Mouse (Mus musculus): Measurements from ENCODE around the gene Ptpn6. TPM values are rescaled to one million over a fixed set of nuclear protein-coding genes. Genes with fewer than 3 reads are reported as not detected.
A peak's percentile ranks its signal among the peaks of the same experiment; 100 is the strongest.
"Not testable (repeated sequence)": the region's sequence is repeated elsewhere in the genome, so short reads cannot be mapped to it uniquely, and the experiment has no call there.

The Ptpn6 gene
- total RNA-seq, 2 experiments from 2014 or later = 4.2 to 8.5 TPM

DNA sequence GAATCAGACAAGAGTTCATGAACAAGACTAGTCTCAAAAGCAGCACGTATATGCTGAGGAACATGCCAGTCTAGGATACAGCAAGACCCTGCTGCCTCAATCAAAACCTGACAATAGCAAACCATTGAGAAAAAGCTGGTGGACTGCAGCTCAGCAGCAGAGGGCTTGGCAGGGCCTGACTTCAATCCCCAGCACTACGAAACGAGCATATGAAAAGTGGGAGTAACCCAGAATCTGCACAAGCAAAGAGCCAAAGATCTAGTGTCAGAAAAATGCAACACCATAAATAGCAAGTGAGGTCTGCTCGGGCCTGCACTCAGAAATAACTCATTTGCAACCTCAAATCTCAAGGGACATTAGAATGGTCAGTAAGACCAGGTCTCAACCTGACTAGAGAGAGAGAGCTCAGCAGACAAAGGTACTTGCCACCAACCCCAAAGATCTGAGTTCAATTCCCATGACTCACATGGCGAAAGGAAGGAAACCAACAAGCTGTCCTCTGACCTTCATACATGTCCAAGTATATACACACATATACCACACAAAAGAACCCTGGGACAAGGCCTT, 32.4 kb downstream of the Ptpn6 start:
- intact Hi-C loops (cut with DNase I) = no loop called here
- no peak for DNase-seq

GRCm38 (mm10) chr6:124704417-124704816, 34.1 kb downstream of the Ptpn6 start:
- intact Hi-C loops (cut with DNase I) = loop anchor here (5.0 kb wide), 2 partner anchors 38 to 42 kb away; partner anchors contain the start of genes Grcc10 and Lpcat3
- DNase-seq = no peak

GRCm38 (mm10) chr6:124703789-124704188, 34.7 kb downstream of the Ptpn6 start:
- intact Hi-C loops (cut with DNase I) = loop anchor here (2.0 to 5.0 kb wide), 4 partner anchors 31 to 55 kb away; partner anchors contain the start of genes Grcc10 and Lpcat3
- DNase-seq = no peak

- DNase-seq = peak; percentile 69 to 78
- intact Hi-C loops (cut with DNase I) = loop anchor here (2.0 to 5.0 kb wide), 4 partner anchors 30 to 56 kb away; partner anchors contain the start of genes Grcc10 and Lpcat3
Measured at GRCm38 (mm10) chr6:124702784-124703103, 35.8 kb downstream of the Ptpn6 start.

GRCm38 (mm10) chr6:124702102-124702783, 36.3 kb downstream of the Ptpn6 start:
- DNase-seq = no peak
- intact Hi-C loops (cut with DNase I) = loop anchor here (2.0 to 5.0 kb wide), 4 partner anchors 29 to 57 kb away; partner anchors contain the start of genes Grcc10 and Lpcat3

GRCm38 (mm10) chr6:124701338-124701737, 37.2 kb downstream of the Ptpn6 start:
- DNase-seq = no peak
- intact Hi-C loops (cut with DNase I) = loop anchor here (5.0 kb wide), 2 partner anchors 39 to 41 kb away; partner anchors contain the start of genes Grcc10 and Lpcat3

DNA sequence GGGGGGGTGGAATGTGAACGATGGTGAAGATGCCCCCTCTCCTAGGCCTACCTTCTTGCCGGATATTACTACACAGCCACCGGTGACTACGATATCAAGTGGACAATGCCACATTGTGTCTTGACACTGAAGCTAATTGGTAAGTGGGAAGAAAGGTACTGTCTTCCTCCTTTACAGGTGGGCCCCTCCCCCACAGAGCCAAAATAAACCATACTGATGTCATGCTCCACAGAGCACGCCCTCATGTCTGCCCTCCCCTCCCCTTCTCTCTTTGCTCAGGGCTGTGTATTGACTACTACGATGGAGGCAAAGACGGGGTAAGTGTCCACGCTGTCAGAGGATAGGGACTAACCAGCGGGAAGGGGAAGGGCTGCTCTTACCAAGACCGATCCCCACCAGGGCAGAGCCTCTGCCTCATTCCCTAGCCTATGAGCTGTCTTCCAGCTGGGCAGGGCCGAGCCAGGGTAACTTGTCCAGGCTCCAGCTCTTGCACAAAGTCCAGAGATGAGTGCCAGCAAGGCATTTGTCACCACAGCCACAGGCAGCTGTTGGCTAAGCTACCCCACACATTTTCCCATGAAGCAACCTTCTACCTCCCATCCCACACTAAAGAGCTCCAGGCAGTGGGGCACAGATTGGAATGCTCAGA, 38.4 kb downstream of the Ptpn6 start:
- intact Hi-C loops (cut with DNase I) = loop anchor here (5.0 kb wide), 2 partner anchors 38 to 42 kb away; partner anchors contain the start of genes Grcc10 and Lpcat3
- DNase-seq = peak; percentile 69 to 80

DNA sequence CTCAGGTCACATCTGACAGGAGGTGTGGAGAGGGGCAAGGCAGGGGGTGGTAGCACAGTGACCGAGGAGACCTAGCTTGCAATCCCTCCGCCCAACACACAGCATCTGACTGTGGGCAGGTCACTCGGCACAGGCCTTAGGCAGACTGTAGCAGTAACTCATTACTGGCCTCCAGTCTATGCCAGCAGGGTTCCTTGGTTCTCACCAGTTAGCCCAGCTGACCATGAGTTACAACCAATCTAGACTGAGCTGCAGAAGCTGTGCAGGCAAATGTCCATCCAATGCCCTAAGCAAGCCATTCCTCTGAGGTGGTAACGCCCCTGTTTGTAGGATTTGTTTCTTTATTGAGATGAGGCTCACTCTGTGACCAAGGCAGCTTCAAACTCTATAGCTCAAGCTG, 39.1 kb downstream of the Ptpn6 start:
- no peak for DNase-seq
- intact Hi-C loops (cut with DNase I) = no loop called here

DNA sequence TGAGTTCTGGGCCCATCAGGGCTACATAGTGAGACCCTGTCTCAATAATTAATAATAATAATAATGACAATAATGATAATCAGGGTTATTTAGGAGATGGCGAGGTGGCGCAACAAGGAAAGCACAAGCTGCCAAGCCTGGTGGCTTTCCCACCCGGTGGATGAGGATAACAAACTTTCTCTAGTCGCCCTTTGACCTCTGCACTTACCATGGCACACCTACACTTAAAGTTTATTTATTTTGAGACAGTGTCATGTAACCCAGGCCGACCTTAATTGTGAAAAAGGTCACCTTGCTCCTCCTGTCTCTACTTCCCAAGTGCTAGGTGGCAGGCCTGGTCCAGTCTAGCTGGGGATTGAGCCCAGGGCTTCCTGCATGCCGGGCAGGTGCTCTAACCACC, 39.8 kb downstream of the Ptpn6 start:
- intact Hi-C loops (cut with DNase I) = no loop called here
- no peak for DNase-seq

DNA sequence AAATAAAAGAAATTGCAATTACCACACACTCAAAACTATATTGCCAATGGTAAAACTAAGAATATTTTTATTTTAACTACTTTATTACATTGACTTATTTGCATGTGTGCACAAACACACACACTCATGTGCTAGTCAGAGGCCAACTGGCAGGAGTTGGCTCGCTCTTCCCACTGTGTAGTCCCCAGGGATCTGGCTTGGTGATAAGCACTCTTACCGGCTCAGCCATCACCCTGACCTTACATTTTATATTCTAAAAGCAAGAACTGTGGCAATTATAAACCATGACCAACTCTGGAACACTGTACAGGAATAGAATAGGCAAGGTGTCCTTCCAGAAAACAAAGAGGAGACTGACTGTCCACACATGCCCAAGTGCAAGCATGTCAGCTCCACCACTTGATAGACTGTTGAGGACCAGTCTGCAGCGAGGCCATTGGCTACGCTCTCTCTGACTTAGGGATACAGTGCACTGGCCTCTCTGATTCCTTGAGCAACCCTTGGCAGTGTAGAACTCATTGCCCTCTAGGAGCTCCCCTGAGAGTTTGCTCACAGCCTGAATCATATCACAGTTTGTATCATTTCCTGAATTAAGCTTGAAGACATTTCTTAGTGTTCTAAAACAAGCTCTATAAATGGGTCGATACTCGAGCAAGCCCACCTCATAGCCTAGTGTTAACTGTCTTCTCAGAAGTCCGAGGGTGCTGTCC, 41.9 kb downstream of the Ptpn6 start:
- intact Hi-C loops (cut with DNase I) = no loop called here
- no peak for DNase-seq

DNA sequence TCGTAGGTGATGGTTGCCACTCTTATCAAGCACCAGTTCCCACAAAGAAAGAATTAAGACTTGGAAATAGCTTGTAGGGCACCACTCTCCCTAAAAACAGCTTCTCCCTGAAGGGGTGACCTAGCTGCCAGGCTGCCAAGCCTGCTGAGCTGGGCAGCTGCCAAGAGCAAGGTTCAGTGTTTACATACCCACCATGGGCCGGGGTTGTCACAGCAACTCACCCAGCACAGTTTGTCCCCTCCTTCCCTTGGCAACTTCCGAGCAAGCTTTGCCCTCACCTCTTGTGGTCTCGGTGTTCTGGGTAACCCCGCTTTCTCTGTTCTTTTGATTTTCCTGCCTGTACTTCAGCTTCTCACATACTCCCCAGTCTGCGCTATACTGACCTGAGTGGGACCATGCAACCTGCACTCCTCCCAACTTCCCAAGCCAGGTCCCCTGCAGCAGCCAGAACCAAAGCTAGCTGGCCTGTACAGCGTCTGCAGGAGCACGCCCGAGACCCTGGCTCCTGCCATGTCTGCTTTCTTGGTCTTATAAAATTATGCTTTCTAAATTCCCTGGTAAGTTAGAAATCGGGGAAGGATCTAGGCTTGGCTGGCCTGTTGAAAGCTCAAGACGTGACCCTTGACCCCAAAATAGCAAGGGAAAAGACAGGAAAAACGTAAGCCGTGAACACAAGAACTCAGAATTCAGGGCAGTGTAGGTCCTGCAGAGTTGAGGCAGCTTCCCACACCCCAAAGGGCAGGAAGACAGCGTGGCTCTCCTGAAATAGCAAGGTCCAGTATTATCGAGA, 44.2 kb downstream of the Ptpn6 start:
- intact Hi-C loops (cut with DNase I) = no loop called here
- peak; percentile 79 to 81 for DNase-seq

GRCm38 (mm10) chr6:124693243-124693981, 45.1 kb downstream of the Ptpn6 start:
- DNase-seq = no peak
- intact Hi-C loops (cut with DNase I) = no loop called here

- DNase-seq = no peak
- intact Hi-C loops (cut with DNase I) = no loop called here
Measured at GRCm38 (mm10) chr6:124690517-124690916, 48.0 kb downstream of the Ptpn6 start.

DNA sequence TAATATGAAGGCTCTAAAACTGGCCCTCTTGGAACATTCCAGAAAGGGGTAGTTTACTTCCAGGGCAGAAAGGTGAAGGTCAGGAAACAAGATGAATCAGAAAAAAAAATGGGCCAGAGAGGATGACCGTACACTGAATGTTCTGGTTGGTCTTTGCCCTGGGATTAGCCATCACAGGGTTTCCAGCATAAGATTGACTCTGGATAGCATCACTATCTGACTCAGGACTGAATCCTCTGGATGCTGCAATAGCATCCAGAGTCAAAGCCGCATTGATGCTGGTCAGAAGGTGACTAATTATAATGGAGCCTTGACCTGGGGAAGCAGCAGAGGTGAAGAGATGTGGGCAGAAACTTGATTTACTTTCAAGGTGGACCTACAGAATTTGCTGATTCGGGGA, 49.5 kb downstream of the Ptpn6 start:
- intact Hi-C loops (cut with DNase I) = no loop called here
- DNase-seq = no peak

DNA sequence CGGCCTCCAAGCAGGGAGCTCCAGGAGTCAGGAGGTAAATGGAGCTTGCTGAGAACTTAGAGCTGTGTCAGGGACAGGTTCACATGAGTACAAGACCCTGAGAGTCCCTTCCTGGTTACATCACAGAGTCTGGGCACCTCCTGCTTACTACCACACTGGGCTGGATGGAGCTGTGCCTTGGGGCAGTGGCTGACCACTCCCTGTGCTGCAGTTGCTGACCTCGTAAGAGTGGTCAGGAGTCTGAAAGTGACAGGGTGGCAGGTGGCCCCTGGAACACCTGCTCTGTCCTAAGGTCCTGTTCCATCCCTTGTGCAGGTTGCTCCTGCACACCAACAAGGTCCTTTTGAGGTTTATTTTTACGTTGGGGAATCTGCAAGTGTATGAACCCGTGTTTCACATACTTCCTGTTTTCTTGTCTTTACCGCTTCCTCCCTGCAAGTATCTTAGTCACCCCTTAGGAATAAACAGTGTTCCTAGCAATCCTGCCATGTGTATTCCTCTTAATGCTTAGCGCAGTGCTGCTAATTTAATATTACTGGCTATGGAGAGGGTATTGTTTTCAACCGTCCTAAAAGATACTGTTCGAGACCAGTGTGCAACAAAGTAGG, 50.3 kb downstream of the Ptpn6 start:
- DNase-seq = no peak
- intact Hi-C loops (cut with DNase I) = no loop called here

- DNase-seq; intact Hi-C loops (cut with DNase I): not testable (repeated sequence)
Measured at GRCm38 (mm10) chr6:124686644-124687043, 51.9 kb downstream of the Ptpn6 start.

DNA sequence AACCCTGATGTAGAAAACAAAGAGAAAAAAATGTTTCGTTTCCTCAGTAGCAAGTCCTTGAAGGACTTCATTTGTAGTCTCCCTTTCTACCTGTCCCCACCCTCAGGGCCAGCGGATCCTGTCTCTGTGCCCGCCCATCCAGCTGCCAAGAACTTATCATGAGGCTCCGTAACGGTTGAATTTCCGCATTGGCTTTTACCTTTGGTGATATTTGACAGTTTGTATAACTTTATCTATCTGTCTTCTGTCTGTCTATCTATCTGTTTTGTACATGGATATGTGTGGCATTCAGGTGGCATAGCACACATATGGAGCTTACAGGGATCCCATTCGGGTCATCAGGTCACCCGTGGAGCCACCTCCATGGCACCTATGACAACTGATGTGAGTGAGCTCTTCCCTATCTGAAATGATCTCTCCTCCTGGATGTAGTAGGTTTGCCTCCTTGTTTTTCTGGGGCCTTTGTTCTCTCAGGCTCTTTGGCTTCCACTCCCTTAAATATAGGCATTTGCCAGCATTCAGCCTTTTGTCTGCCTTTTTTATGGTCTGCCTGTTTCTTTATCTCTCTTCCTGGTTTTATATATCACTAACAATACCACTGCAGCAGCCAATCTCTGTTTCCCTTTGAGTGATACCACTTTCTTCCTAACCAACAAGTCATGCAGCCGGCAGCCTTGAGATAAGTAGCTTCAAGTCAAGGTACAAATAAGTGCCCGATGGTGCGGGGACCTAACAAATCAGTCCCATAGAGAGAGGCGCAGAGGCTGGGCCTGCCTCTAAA, 52.7 kb downstream of the Ptpn6 start:
- no peak for DNase-seq
- intact Hi-C loops (cut with DNase I) = no loop called here
